Mouse (Mus musculus) urinary bladder, postnatal 25 days (tissue): ENCODE measurements around the gene Olfr429.
A peak's percentile ranks its signal among the peaks of the same experiment; 100 is the strongest.
"Not testable (repeated sequence)": the region's sequence is repeated elsewhere in the genome, so short reads cannot be mapped to it uniquely, and the experiment has no call there.

ENCODE experiments used
- DNase-seq: peaks from one replicate; pipeline ENCODE4 v3.0.0; 2022; ENCODE audit warnings: low spot score

The Olfr429 gene

GRCm38 (mm10) chr1:174084031-174084430, at the start of gene Olfr429:
Olfr429 (plus strand) TSS chr1:174084331.
- no peak for DNase-seq

DNA sequence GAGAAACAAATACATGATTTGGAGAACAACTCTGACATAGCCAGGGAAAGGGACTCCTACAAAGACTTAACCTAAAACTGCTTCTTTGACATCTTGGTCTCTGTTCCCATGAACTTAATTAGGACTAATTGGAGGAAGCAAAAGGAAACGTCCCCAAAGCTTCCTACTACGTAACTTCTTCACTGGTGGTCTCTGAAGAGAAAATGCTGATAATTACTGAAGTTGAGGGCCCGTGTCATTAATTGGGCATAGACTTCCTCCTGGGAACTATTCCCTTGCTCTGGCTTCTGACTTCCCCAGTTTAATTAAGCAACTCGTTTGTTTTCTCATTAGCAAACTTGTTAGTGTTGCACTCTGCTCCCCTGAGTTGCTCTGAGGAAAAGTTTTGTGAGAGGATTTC, 48.3 kb upstream of the Olfr429 start:
- no peak for DNase-seq

DNA sequence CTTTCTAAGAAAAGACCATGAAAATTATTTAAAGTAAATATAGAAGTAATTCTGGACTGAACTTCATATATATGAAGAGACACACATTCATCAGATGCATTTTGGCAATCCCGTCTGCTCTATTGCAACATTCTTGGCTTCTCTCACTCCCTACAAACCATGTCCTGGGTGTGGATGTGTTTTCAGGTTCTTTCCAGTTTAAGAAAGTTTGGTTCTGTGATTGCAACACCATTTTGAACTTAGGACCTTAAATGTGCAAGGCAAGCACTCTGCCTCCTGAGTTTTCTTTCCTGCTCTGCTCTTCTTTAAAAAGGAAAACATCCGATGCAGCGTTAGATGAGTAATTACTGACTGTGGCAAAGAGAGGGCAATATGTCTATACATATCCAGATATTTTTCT, 45.7 kb upstream of the Olfr429 start:
- DNase-seq = no peak

DNA sequence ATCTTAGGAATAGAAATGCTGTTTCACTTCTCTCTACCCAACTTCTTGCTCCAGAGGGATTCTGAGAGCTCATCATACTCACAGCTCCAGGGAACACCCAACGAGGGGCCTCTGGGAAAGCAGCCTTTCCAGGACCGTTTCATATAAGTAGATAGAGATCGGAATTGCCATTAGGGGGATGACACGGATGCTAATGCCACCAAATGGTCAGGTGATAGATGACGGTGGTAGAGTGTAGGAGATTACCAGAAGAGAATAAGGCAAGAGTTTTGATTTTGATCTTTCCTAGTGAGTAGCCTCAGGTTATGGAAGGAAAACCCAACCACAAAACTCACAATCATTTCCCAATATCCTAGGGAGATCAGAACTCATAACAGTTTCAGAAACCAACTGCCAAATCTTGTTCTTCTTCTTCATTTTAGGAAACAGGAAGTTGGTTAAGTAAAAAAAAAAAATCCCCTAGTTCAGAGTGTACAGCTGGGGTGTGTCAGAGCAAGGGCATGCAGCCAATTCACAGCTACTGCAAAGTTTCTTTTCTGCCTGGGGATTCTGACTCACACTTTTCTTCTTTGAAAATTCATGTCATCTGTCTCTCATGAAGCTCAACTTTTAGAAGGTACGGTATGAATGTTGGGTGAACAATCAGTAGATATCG, 43.5 kb upstream of the Olfr429 start, which contains the start of gene Olfr433:
Gene Olfr433 (plus strand): TSS at position 183 of the 655 bp plus-strand sequence.
- peak; percentile 48 for DNase-seq

- not testable (repeated sequence) for DNase-seq
Measured at GRCm38 (mm10) chr1:174042091-174042884, 41.8 kb upstream of the Olfr429 start.

- DNase-seq = no peak
Measured at GRCm38 (mm10) chr1:174044431-174044830, 39.7 kb upstream of the Olfr429 start.

DNA sequence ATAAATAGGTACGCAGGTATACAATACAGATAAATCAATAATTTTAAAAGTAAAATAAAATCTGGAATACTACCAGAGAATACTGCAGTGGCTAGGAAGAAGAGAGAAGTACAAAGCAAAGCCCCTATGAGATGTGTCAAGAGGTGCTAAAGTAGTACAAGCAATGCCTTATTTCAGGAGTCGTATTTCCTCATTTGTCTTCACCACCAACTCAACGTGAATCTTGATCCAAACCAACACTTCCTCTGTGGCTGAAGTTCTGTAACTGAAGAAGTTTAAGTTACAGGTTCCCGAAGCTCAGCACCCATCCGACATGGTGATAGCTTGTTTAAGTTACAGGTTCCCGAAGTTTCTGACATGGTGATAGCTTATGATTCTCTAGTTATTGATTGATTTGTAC, 35.9 kb upstream of the Olfr429 start:
- DNase-seq = not testable (repeated sequence)

- no peak for DNase-seq
Measured at GRCm38 (mm10) chr1:174048893-174049292, 35.2 kb upstream of the Olfr429 start, which contains the start of gene Olfr432. Olfr432 (plus strand) TSS chr1:174049205.

DNA sequence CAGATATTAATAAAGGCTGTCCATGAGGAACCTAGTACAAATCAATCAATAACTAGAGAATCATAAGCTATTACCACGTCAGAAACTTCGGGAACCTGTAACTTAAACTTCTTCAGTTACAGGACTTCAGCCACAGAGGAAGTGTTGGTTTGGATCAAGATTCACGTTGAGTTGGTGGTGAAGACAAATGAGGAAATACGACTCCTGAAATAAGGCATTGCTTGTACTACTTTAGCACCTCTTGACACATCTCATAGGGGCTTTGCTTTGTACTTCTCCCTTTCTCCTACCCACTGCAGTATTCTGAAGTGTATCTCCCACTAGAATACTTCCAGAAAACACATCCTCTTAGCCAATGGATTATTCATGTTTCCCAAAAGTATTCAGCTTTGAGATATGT, 34.8 kb upstream of the Olfr429 start:
- DNase-seq = not testable (repeated sequence)

DNA sequence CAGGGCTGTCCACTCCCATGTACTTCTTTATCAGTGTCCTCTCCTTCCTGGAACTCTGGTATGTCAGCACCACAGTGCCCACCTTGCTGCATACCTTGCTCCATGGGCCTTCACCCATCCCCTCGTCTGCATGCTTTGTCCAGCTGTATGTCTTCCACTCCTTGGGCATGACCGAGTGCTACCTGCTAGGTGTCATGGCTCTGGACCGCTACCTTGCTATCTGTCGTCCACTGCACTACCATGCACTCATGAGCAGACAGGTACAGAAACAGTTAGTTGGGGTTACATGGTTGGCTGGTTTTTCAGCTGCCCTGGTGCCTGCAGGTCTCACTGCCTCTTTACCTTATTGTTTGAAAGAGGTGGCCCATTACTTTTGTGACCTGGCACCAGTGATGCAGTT, 33.6 kb upstream of the Olfr429 start:
- DNase-seq = no peak

DNA sequence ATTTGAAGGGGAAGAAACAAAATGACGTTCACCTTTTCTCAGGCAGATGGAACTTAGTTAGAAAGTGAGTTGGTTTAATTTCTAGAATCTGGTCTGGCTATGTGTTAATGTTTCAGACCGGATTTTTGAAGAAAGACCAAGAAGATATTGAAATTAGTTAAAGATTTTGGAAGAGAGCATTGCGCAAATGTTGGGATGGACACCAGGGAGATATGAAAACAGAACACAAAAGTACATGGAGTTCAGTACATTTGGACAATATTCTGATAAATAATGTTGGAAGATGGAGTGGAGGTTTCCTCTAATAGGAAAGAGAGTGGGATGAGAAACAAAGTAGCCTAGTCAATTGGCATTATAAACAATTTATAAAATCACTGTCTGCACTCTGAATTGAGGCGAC, 32.6 kb upstream of the Olfr429 start:
- no peak for DNase-seq

- DNase-seq = no peak
Measured at GRCm38 (mm10) chr1:174051931-174052536, 32.1 kb upstream of the Olfr429 start.

DNA sequence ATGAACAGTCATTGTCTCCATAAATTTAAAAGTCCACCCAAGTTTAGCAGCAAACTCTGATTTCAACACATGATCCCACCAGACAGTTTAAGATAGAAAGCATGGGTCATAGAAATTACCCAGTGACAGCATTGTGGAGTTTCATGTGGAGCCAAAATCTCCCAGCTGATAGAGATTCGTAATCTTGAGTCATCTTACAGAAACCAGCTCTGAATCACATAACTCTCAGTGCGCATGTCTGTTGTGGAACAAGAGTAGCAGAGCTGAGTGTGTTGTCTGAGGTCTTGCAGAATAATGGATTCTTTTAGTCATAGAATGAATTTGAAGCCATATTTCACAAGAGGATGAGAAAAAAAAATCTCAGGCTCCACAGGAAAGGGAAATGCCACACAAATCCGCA, 31.1 kb upstream of the Olfr429 start:
- DNase-seq = no peak

DNA sequence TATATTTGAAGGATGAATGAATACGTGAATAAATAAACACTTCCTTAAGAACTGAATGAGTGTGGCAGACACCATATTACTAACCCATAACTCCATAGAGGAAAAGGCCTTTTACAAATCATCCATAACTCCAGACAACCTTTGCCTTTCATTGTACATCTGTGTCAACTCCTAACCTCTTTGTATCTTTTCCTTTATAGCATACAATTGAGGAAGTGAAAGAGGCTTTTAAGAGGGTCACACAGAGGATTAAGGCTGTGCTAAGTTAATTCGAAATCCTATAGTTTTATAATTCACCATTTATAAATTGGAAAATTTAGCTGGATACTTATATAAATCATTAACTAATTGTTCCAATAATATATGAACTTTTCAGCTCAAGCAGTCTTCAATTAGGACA, 28.9 kb upstream of the Olfr429 start:
- DNase-seq = no peak

DNA sequence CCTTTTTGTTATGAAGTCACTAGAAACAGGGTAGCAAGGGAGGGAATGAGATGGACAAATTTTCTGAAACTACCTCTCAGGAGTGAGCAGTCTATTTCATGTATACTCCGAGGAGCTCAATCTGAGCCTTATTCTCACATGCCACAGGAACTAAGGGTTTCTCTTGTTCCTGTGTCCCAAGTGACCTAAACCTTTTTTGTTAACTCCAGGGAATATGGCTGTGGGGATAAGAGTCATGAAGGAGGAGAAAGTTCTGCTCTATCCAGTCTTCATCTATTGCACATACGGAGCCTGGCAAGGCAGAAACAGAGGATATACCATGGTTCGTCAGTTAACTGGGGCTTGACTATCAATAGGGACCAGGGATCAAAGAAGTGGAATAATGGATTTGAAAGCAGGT, 17.8 kb upstream of the Olfr429 start, which contains the start of gene Olfr430:
Gene Olfr430 (plus strand): TSS at position 301 of the 400 bp plus-strand sequence.
- no peak for DNase-seq

GRCm38 (mm10) chr1:174096591-174096990, 12.5 kb downstream of the Olfr429 start, which contains the start of gene Olfr427:
Olfr427 (plus strand) TSS chr1:174096891.
- DNase-seq = no peak

- no peak for DNase-seq
Measured at GRCm38 (mm10) chr1:174103735-174104134, 19.6 kb downstream of the Olfr429 start.

DNA sequence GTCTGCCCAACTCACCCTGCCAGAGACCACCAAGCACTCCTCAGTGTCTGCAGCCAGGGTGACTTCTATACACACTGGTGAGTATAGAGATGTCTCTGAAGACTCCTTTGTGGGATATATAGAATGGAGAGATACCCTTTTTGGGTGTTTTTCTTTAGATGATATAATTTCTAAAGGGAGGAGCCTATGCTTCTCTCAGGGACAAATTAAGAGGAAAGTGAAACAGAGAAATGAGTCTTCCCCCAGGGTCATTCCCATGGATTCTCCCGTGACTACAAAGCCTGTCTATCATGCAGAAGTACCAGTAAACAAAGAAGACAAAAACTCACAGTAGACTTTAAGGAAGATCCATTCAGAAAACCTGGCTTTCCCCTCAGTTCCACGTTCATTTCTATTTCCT, 36.9 kb downstream of the Olfr429 start, which contains the start of gene Olfr231:
Gene Olfr231 (minus strand): TSS at position 101 of the 400 bp plus-strand sequence.
- no peak for DNase-seq

GRCm38 (mm10) chr1:174131217-174131616, 47.1 kb downstream of the Olfr429 start, which contains the start of gene Olfr424:
Olfr424 (plus strand) TSS chr1:174131517.
- DNase-seq = no peak

- DNase-seq = no peak
Measured at GRCm38 (mm10) chr1:174131999-174132398, 47.9 kb downstream of the Olfr429 start.
